Mouse (Mus musculus): ENCODE results near the gene 3110021N24Rik. TPM values are rescaled to one million over a fixed set of nuclear protein-coding genes. Genes with fewer than 3 reads are reported as not detected.

Gene 3110021N24Rik
- total and polyA plus RNA-seq, 2 experiments from 2014 or later, result 1.9 TPM; not detected in 1

DNA sequence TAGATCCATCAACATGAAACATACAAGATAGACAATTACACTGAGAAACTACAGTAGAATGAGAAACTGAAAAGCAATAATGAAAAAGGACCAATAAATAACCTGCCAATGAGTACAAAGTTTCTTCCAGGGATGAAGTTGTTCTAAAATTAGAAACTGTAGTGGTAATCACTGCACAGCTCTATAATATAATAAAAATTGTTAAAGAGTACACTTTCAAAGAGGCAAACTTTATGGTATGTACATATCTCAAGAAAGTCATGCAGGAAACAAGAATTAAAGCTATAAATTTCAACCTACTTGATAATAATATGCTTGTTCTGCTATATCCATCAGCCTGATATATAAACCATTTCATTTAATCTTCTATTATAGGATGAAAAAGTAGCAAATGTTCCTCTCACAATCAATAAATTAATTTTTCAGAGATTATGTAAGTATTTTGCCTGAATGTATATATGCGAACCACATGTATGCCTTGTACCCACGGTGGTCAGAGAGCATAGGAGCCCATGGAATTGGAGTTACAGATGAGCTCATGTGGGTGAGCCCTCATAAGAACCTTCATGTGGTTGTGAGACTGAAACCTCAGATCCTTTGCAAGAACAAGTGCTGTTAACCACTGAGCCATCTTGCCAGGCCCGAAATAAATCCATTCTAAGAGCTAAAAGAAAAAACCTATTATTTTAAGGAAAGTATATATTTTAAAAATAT lies 26.9 kb downstream of the 3110021N24Rik start:
- no peak overlapping the region for H3K4me3 ChIP-seq (ENCODE audit: low read depth, low read length)
- no peak overlapping the region for H3K9ac ChIP-seq (replicated peaks; ENCODE audit: low read depth, low read length)
- 89% methylated on average over 3 of the region's 3 CpGs for WGBS
- no peak overlapping the region for H3K27ac ChIP-seq (ENCODE audit: low read depth)
- no peaks in the 10 kb centered on the region for H3K4me1 ChIP-seq (ENCODE audit: control insufficient read depth, insufficient read depth)
- no peak for DNase-seq (ENCODE audit: low spot score)
- no peaks in the 10 kb centered on the region for H3K9me3 ChIP-seq (replicated peaks; ENCODE audit: control insufficient read depth, low read length)
- no peak overlapping the region for H3K4me2 ChIP-seq (ENCODE audit: low read depth, low read length)
- no peaks in the 10 kb centered on the region for H3K27me3 ChIP-seq (ENCODE audit: control insufficient read depth, insufficient read depth, low read length)
- no peak for ATAC-seq (ENCODE audit: insufficient read depth, low read depth)
- TF ChIP-seq EP300 (IDR thresholded peaks at IDR 0.05; ENCODE audit: low read depth), result no peak
- TF ChIP-seq CTCF (IDR thresholded peaks at IDR 0.05; ENCODE audit: low read depth), result no peak
- no peaks in the 10 kb centered on the region for H3K36me3 ChIP-seq (replicated peaks; ENCODE audit: control insufficient read depth, insufficient read depth, low read length)

DNA sequence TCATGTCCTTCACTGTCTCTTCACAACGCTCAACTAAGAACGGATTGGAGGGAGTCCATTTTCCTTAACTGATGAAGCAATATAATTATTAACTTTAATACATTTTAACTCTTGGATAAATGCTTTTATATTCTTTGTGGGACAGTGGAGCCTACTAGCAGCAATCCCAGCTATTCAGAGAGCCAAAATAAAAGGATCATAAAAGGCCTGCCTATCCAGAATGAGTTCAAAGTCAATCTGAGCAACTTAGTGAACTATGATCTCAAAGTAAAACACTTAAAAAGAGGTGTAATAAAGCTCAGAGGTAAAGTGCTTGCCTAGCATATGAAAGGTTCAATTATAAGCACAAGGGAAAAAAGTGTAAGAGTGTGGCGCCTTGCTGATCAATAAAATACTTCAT lies 40.1 kb downstream of the 3110021N24Rik start:
- 96% methylated on average over 3 of the region's 3 CpGs for WGBS
- ATAC-seq (ENCODE audit: insufficient read depth, low read depth) (no peak), DNase-seq (ENCODE audit: low spot score) (no peak)
- no peak overlapping the region for H3K4me2 ChIP-seq (ENCODE audit: low read depth, low read length)
- no peaks in the 10 kb centered on the region for H3K9me3 ChIP-seq (replicated peaks; ENCODE audit: control insufficient read depth, low read length)
- H3K4me1 ChIP-seq (ENCODE audit: control insufficient read depth, insufficient read depth), result 0 out of 2 replicates have a peak, but pooled peaks cover 5% of the 10 kb centered on the region
- TF ChIP-seq CTCF (IDR thresholded peaks at IDR 0.05; ENCODE audit: low read depth) (no peak), EP300 (IDR thresholded peaks at IDR 0.05; ENCODE audit: low read depth) (no peak)
- H3K27me3 ChIP-seq (ENCODE audit: control insufficient read depth, insufficient read depth, low read length), result no peaks in the 10 kb centered on the region
- no peak overlapping the region for H3K4me3 ChIP-seq (ENCODE audit: low read depth, low read length)
- H3K36me3 ChIP-seq (replicated peaks; ENCODE audit: control insufficient read depth, insufficient read depth, low read length), result no peaks in the 10 kb centered on the region
- H3K9ac ChIP-seq (replicated peaks; ENCODE audit: low read depth, low read length), result no peak overlapping the region
- H3K27ac ChIP-seq (ENCODE audit: low read depth), result no peak overlapping the region

- no peak for DNase-seq (ENCODE audit: low spot score)
- no peak overlapping the region for H3K9ac ChIP-seq (replicated peaks; ENCODE audit: low read depth, low read length)
- ATAC-seq (ENCODE audit: insufficient read depth, low read depth), result no peak
- no peaks in the 10 kb centered on the region for H3K36me3 ChIP-seq (replicated peaks; ENCODE audit: control insufficient read depth, insufficient read depth, low read length)
- TF ChIP-seq CTCF (IDR thresholded peaks at IDR 0.05; ENCODE audit: low read depth), result no peak
- TF ChIP-seq EP300 (IDR thresholded peaks at IDR 0.05; ENCODE audit: low read depth), result no peak
- no peak overlapping the region for H3K4me2 ChIP-seq (ENCODE audit: low read depth, low read length)
- H3K27ac ChIP-seq (ENCODE audit: low read depth), result no peak overlapping the region
- 0 out of 2 replicates have a peak, but pooled peaks cover 3% of the 10 kb centered on the region for H3K4me1 ChIP-seq (ENCODE audit: control insufficient read depth, insufficient read depth)
- no peaks in the 10 kb centered on the region for H3K27me3 ChIP-seq (ENCODE audit: control insufficient read depth, insufficient read depth, low read length)
- no peak overlapping the region for H3K4me3 ChIP-seq (ENCODE audit: low read depth, low read length)
- H3K9me3 ChIP-seq (replicated peaks; ENCODE audit: control insufficient read depth, low read length), result no peaks in the 10 kb centered on the region
These were observed 49.1 kb downstream of the 3110021N24Rik start for GRCm38 (mm10) chr4:108768527-108768926.

- Histone ChIP-seq H3K9ac (replicated peaks; ENCODE audit: low read depth, low read length) (peak overlapping the region; percentile 97), H3K36me3 (replicated peaks; ENCODE audit: control insufficient read depth, insufficient read depth, low read length) (no peaks in the 10 kb centered on the region), H3K27ac (ENCODE audit: low read depth) (peak overlapping the region; percentile 94), H3K9me3 (replicated peaks; ENCODE audit: control insufficient read depth, low read length) (no peaks in the 10 kb centered on the region), H3K4me2 (ENCODE audit: low read depth, low read length) (peak overlapping the region; percentile 98), H3K27me3 (ENCODE audit: control insufficient read depth, insufficient read depth, low read length) (no peaks in the 10 kb centered on the region), H3K4me3 (ENCODE audit: low read depth, low read length) (peak overlapping the region; percentile 94), H3K4me1 (ENCODE audit: control insufficient read depth, insufficient read depth) (no peaks in the 10 kb centered on the region)
- WGBS, result under 1% methylated on average over 7 of the region's 7 CpGs
- no peak for TF ChIP-seq CTCF (IDR thresholded peaks at IDR 0.05; ENCODE audit: low read depth)
- no peak for TF ChIP-seq EP300 (IDR thresholded peaks at IDR 0.05; ENCODE audit: low read depth)
- ATAC-seq (ENCODE audit: insufficient read depth, low read depth) (no peak), DNase-seq (ENCODE audit: low spot score) (no peak)
These were observed 60.3 kb downstream of the 3110021N24Rik start for GRCm38 (mm10) chr4:108779763-108780056.

- under 1% methylated on average over 82 of the region's 111 CpGs for WGBS
- DNase-seq (ENCODE audit: low spot score) (peak; percentile 65), ATAC-seq (ENCODE audit: insufficient read depth, low read depth) (peak; percentile 94)
- Histone ChIP-seq H3K36me3 (replicated peaks; ENCODE audit: control insufficient read depth, insufficient read depth, low read length) (no peaks in the 10 kb centered on the region), H3K4me1 (ENCODE audit: control insufficient read depth, insufficient read depth) (no peaks in the 10 kb centered on the region), H3K27ac (ENCODE audit: low read depth) (peak within 1 kb of the TSS; percentile 94), H3K4me2 (ENCODE audit: low read depth, low read length) (peak within 1 kb of the TSS; percentile 98), H3K27me3 (ENCODE audit: control insufficient read depth, insufficient read depth, low read length) (no peaks in the 10 kb centered on the region), H3K4me3 (ENCODE audit: low read depth, low read length) (peak within 1 kb of the TSS; percentile 94), H3K9ac (replicated peaks; ENCODE audit: low read depth, low read length) (peak within 1 kb of the TSS; percentile 97), H3K9me3 (replicated peaks; ENCODE audit: control insufficient read depth, low read length) (no peaks in the 10 kb centered on the region)
- TF ChIP-seq EP300 (IDR thresholded peaks at IDR 0.05; ENCODE audit: low read depth), result no peak
- TF ChIP-seq CTCF (IDR thresholded peaks at IDR 0.05; ENCODE audit: low read depth), result peak; percentile 34
These were observed 60.8 kb downstream of the 3110021N24Rik start, which contains the start of gene Zfyve9 for GRCm38 (mm10) chr4:108780057-108780863. Gene Zfyve9, minus strand, starts transcription at chr4:108780798.
